Mouse (Mus musculus) left cerebral cortex, postnatal 14 days (tissue): Measurements from ENCODE around the gene Msi1. TPM values are rescaled to one million over a fixed set of nuclear protein-coding genes. Genes with fewer than 3 reads are reported as not detected.
"Not testable (repeated sequence)": the region's sequence is repeated elsewhere in the genome, so short reads cannot be mapped to it uniquely, and the experiment has no call there.

Experiments
- DNase-seq, 2 experiments: peaks; one replicate each; pipeline ENCODE4 v3.0.0; 2021 to 2022; ENCODE audit warnings: low spot score in 2 of 2, mixed read lengths in 1 of 2
- intact Hi-C: fragments of 180-260 bp; cut with DNase I; formaldehyde crosslinking; loops from one replicate; pipeline ENCODE4 v1.15.1; 2025
- total RNA-seq, 2 experiments: library from RNA; stranded (reverse); gene quantifications; 2 replicates each; pipeline ENCODE4 v1.2.3; 2021

Gene Msi1
- total RNA-seq, 2 experiments from 2014 or later, result 45.4 to 54.0 TPM

GRCm38 (mm10) chr5:115431898-115432259, 2.5 kb downstream of the Msi1 start:
- intact Hi-C loops, result no loop called here
- DNase-seq, result no peak

- DNase-seq, result no peak
- intact Hi-C loops, result no loop called here
Observed at GRCm38 (mm10) chr5:115432395-115432794, 3.0 kb downstream of the Msi1 start.

- intact Hi-C loops, result no loop called here
- no peak for DNase-seq
Observed at GRCm38 (mm10) chr5:115433191-115433590, 3.8 kb downstream of the Msi1 start.

- intact Hi-C loops, result no loop called here
- DNase-seq, result no peak
Observed at GRCm38 (mm10) chr5:115434280-115434852, 5.0 kb downstream of the Msi1 start.

- intact Hi-C loops, result no loop called here
Observed at GRCm38 (mm10) chr5:115434853-115435754, 5.7 kb downstream of the Msi1 start.

GRCm38 (mm10) chr5:115435755-115436379, 6.5 kb downstream of the Msi1 start:
- intact Hi-C loops, result no loop called here
- no peak for DNase-seq

More at GRCm38 (mm10) chr5:115434853-115435754, 5.7 kb downstream of the Msi1 start:
- no peak for DNase-seq

- intact Hi-C loops, result no loop called here
- peak; percentile 89 to 93 for DNase-seq
Observed at GRCm38 (mm10) chr5:115436421-115437124, 7.2 kb downstream of the Msi1 start.

GRCm38 (mm10) chr5:115437242-115437944, 8.0 kb downstream of the Msi1 start:
- intact Hi-C loops, result no loop called here
- DNase-seq, result no peak

GRCm38 (mm10) chr5:115437945-115438315, 8.5 kb downstream of the Msi1 start:
- intact Hi-C loops, result no loop called here
- DNase-seq, result no peak

DNA sequence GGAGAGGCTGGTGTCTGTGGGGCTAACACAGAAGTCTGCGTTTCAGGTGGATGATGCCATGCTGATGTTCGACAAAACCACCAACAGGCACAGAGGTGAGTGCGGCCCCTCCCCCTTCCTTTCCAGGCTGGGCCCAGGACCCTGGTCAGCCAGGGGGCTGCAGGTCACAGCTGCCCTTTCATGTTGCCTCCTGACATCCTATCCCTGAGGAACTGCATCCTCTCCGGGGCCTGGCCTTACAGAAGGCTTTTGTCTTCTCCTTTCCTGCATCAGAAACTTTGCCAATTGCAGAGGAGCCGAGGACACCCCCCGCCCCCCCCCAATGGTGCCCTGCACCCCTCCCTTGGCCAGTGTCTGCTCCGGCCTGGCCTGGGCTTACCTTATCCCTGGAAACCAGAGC, 9.3 kb downstream of the Msi1 start:
- DNase-seq, result no peak
- intact Hi-C loops, result no loop called here

- intact Hi-C loops, result loop anchor here (2.0 kb wide), 1 partner anchor 83 kb away; no protein-coding TSS in a partner anchor
- peak; percentile 85 to 89 for DNase-seq
Observed at GRCm38 (mm10) chr5:115441205-115441849, 11.9 kb downstream of the Msi1 start.

DNA sequence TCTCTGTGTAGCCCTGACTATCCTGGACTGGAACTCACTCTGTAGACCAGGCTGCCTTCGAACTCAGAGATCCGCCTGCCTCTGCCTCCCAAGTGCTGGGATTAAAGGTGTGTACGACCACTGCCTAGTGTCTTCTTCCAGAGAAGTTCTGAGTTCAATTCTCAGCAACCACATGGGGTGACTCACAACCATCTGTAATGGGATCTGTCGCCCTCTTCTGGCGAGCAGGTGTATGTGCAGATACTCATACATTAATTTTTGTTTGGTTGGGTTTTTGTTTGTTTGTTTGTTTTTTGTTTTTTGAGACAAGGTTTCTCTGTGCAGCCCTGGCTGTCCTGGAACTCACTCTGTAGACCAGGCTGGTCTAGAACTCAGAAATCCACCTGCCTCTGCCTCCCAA, 13.3 kb downstream of the Msi1 start:
- DNase-seq, intact Hi-C loops: not testable (repeated sequence)

GRCm38 (mm10) chr5:115444130-115444529, 14.7 kb downstream of the Msi1 start:
- intact Hi-C loops, result no loop called here
- no peak for DNase-seq

- intact Hi-C loops, result no loop called here
- DNase-seq, result no peak
Observed at GRCm38 (mm10) chr5:115447108-115447507, 17.7 kb downstream of the Msi1 start.

DNA sequence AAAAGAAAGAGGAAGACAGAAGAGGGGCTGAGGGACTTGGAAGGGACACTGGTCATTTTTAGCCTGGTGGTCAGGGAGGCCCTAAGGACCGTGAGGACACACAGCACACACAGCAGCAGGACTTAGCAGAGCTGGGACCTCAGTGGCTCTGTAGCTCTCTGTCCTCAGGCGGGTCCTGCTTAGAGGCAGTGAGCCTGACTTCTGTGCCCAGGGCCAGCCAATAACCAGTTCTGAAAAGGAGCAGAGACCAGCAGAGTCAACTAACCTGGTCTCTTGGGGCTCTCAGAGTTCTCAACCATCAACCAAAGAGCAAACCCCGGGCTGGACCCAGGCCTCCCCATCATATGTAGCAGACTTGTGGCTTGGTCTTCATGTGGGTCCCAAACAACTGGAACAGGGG, 19.8 kb downstream of the Msi1 start:
- DNase-seq, result no peak
- intact Hi-C loops, result no loop called here

DNA sequence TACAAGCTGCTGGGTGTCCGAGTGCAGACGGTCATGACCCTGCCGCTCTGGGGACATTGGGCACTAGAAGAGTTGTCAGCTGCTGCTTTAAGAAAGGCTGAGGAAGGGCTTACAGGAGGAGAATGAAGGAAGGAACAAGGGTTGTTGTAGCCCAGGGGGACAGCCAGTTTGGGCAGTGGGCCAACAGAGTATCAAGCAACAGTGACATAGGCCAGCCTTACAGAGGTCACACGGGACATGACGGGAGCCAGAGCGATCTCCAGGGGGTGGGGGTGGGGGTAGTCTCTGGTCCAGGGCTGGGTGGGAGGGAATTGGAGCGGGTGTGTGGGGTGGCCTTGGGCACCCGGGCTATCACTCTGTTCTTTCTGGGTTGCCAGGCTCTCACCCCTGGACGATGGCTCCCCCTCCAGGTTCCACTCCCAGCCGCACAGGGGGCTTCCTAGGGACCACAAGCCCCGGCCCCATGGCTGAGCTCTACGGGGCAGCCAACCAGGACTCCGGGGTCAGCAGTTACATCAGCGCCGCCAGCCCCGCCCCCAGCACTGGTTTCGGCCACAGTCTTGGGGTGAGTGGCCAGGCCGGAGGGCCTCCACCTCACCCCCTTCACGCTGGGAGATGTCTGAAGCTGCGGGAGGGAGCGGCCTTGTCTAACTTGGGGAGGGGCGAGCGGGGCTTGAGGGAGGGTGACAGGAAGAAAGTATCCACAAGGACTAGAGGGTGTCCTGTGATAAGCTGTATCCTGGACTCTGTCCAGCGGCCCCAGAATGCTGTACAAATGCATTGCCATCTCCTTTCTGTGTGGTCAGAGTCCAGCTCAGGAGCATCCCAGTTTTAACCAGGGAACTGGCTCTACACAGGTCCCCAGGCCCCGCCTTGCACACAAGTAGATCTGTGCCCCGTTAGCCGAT, 21.3 kb downstream of the Msi1 start:
- intact Hi-C loops, result no loop called here
- no peak for DNase-seq

- intact Hi-C loops, result no loop called here
- DNase-seq, result no peak
Observed at GRCm38 (mm10) chr5:115454422-115455090, 25.2 kb downstream of the Msi1 start.
